Mouse (Mus musculus) liver, adult 2 months (tissue): Measurements from ENCODE around the gene Nxn.

ENCODE experiments used
- CTCF ChIP-seq: fragments of 200-500 bp; IDR thresholded peaks from 2 replicates; pipeline ENCODE4 v1.5.1; 2011; ENCODE audit warnings: low read depth, low read length, control low read depth
- POLR2A ChIP-seq: fragments of 200-500 bp; IDR thresholded peaks from 2 replicates; pipeline ENCODE4 v1.6.1; 2011; ENCODE audit warnings: low read length, control low read depth; ENCODE audit not compliant: insufficient read depth; ENCODE audit errors: extremely low read depth

GRCm38 (mm10) chr11:76239750-76240149, 159.2 kb downstream of the Nxn start:
- TF ChIP-seq CTCF (no peak), POLR2A (no peak)
